Mouse (Mus musculus): ENCODE measurements around the gene Cnn1. TPM values are rescaled to one million over a fixed set of nuclear protein-coding genes. Genes with fewer than 3 reads are reported as not detected.
"Not testable (repeated sequence)": the region's sequence is repeated elsewhere in the genome, so short reads cannot be mapped to it uniquely, and the experiment has no call there.

Cnn1 gene
- polyA plus RNA-seq, 2 experiments: 2.3 to 3.1 TPM

- Histone ChIP-seq H3K27me3 (ENCODE audit: control insufficient read depth, insufficient read depth, low read length) (no peaks in the 10 kb centered on the region), H3K4me1 (ENCODE audit: control insufficient read depth, insufficient read depth, low read length) (no peaks in the 10 kb centered on the region), H3K9ac (ENCODE audit: low read depth, low read length, severe bottlenecking) (no peak overlapping the region), H3K4me2 (replicated peaks; ENCODE audit: low read depth, low read length, severe bottlenecking) (no peak overlapping the region), H3K27ac (replicated peaks; ENCODE audit: low read depth, low read length) (no peak overlapping the region), H3K36me3 (ENCODE audit: control insufficient read depth, insufficient read depth, low read length) (no peaks in the 10 kb centered on the region), H3K4me3 (replicated peaks; ENCODE audit: low read length) (no peak overlapping the region), H3K9me3 (ENCODE audit: control insufficient read depth, low read length) (no peaks in the 10 kb centered on the region)
- no peak for ATAC-seq (ENCODE audit: low FRiP score, low read depth)
- no peak for TF ChIP-seq POLR2A (IDR thresholded peaks at IDR 0.05; ENCODE audit: borderline replicate concordance, extremely low read depth, insufficient read depth, insufficient read length)
- WGBS: 54% methylated on average over 17 of the region's 17 CpGs
- DNase-seq (ENCODE audit: low spot score): peak; percentile 88
These were observed 44.4 kb downstream of the Cnn1 start for GRCm38 (mm10) chr9:22143108-22144037.

GRCm38 (mm10) chr9:22144304-22144965 lies 45.4 kb downstream of the Cnn1 start:
- ATAC-seq (ENCODE audit: low FRiP score, low read depth): no peak
- whole genome bisulfite sequencing: 89% methylated on average over 7 of the region's 8 CpGs
- TF ChIP-seq POLR2A (IDR thresholded peaks at IDR 0.05; ENCODE audit: borderline replicate concordance, extremely low read depth, insufficient read depth, insufficient read length): no peak

GRCm38 (mm10) chr9:22149426-22150248 lies 50.6 kb downstream of the Cnn1 start:
- Histone ChIP-seq H3K9me3 (ENCODE audit: control insufficient read depth, low read length) (no peaks in the 10 kb centered on the region), H3K4me2 (replicated peaks; ENCODE audit: low read depth, low read length, severe bottlenecking) (no peak overlapping the region), H3K27ac (replicated peaks; ENCODE audit: low read depth, low read length) (no peak overlapping the region), H3K4me3 (replicated peaks; ENCODE audit: low read length) (no peak overlapping the region), H3K27me3 (ENCODE audit: control insufficient read depth, insufficient read depth, low read length) (no peaks in the 10 kb centered on the region), H3K9ac (ENCODE audit: low read depth, low read length, severe bottlenecking) (no peak overlapping the region), H3K4me1 (ENCODE audit: control insufficient read depth, insufficient read depth, low read length) (no peaks in the 10 kb centered on the region), H3K36me3 (ENCODE audit: control insufficient read depth, insufficient read depth, low read length) (no peaks in the 10 kb centered on the region)
- DNase-seq (ENCODE audit: low spot score): no peak
- whole genome bisulfite sequencing: 75% methylated on average over 20 of the region's 20 CpGs
- no peak for ATAC-seq (ENCODE audit: low FRiP score, low read depth)
- TF ChIP-seq POLR2A (IDR thresholded peaks at IDR 0.05; ENCODE audit: borderline replicate concordance, extremely low read depth, insufficient read depth, insufficient read length): no peak

More at GRCm38 (mm10) chr9:22144304-22144965, 45.4 kb downstream of the Cnn1 start:
- H3K27ac ChIP-seq (replicated peaks; ENCODE audit: low read depth, low read length): no peak overlapping the region
- no peaks in the 10 kb centered on the region for H3K36me3 ChIP-seq (ENCODE audit: control insufficient read depth, insufficient read depth, low read length)
- no peak for DNase-seq (ENCODE audit: low spot score)
- no peak overlapping the region for H3K4me3 ChIP-seq (replicated peaks; ENCODE audit: low read length)
- H3K4me1 ChIP-seq (ENCODE audit: control insufficient read depth, insufficient read depth, low read length): no peaks in the 10 kb centered on the region
- H3K9ac ChIP-seq (ENCODE audit: low read depth, low read length, severe bottlenecking): no peak overlapping the region
- no peaks in the 10 kb centered on the region for H3K9me3 ChIP-seq (ENCODE audit: control insufficient read depth, low read length)
- H3K4me2 ChIP-seq (replicated peaks; ENCODE audit: low read depth, low read length, severe bottlenecking): no peak overlapping the region
- H3K27me3 ChIP-seq (ENCODE audit: control insufficient read depth, insufficient read depth, low read length): no peaks in the 10 kb centered on the region

DNA sequence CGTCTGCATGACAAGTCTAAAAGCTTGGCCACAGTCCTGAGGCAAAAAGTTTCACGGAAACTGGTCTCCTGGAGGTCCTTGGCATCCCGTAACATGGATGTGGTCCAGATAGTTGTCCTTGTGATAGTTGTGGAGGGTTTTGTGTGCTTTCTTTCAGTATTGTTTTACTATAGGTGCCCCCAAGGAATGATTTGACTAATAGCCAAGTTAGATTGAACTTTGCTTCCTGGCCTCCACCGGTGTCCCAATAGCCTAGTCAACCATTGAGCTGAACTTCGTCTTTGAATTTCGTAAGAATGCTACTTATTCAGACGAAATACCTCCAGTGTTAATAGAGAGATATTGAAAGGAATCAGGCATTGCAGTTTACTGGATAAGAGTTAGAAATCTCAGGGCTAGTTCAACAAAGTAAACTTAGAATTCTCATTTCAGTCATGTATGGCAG lies 51.3 kb downstream of the Cnn1 start:
- ATAC-seq (ENCODE audit: low FRiP score, low read depth); H3K27me3 ChIP-seq (ENCODE audit: control insufficient read depth, insufficient read depth, low read length); H3K27ac ChIP-seq (replicated peaks; ENCODE audit: low read depth, low read length); H3K4me2 ChIP-seq (replicated peaks; ENCODE audit: low read depth, low read length, severe bottlenecking); H3K4me3 ChIP-seq (replicated peaks; ENCODE audit: low read length); H3K9me3 ChIP-seq (ENCODE audit: control insufficient read depth, low read length); DNase-seq (ENCODE audit: low spot score); H3K9ac ChIP-seq (ENCODE audit: low read depth, low read length, severe bottlenecking); H3K36me3 ChIP-seq (ENCODE audit: control insufficient read depth, insufficient read depth, low read length); H3K4me1 ChIP-seq (ENCODE audit: control insufficient read depth, insufficient read depth, low read length): not testable (repeated sequence)
- 85% methylated on average over 7 of the region's 7 CpGs for WGBS

DNA sequence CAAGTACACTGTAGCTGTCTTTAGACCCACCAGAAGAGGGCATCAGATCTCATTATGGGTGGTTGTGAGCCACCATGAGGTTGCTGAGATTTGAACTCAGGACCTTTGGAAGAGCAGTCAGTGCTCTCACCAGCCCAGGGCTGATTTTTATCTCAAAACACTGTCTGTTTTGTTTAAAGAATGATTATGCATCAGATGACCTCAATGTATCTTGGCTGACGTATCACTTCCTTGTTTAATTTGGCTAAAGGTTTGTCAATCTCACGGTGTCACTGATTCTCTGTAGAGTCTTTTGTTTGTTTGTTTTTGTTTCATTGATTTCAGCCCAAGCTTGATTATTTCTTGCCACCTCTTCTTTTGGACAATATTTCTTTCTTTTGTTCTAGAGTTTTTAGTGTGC lies 51.9 kb downstream of the Cnn1 start:
- Histone ChIP-seq H3K4me3 (replicated peaks; ENCODE audit: low read length) (no peak overlapping the region), H3K4me2 (replicated peaks; ENCODE audit: low read depth, low read length, severe bottlenecking) (no peak overlapping the region), H3K36me3 (ENCODE audit: control insufficient read depth, insufficient read depth, low read length) (no peaks in the 10 kb centered on the region), H3K9ac (ENCODE audit: low read depth, low read length, severe bottlenecking) (no peak overlapping the region), H3K4me1 (ENCODE audit: control insufficient read depth, insufficient read depth, low read length) (no peaks in the 10 kb centered on the region), H3K27ac (replicated peaks; ENCODE audit: low read depth, low read length) (no peak overlapping the region), H3K27me3 (ENCODE audit: control insufficient read depth, insufficient read depth, low read length) (no peaks in the 10 kb centered on the region), H3K9me3 (ENCODE audit: control insufficient read depth, low read length) (no peaks in the 10 kb centered on the region)
- ATAC-seq (ENCODE audit: low FRiP score, low read depth) (no peak), DNase-seq (ENCODE audit: low spot score) (no peak)
- no peak for TF ChIP-seq POLR2A (IDR thresholded peaks at IDR 0.05; ENCODE audit: borderline replicate concordance, extremely low read depth, insufficient read depth, insufficient read length)
- WGBS: 94% methylated on average over 2 of the region's 2 CpGs
